Mouse (Mus musculus) urinary bladder, postnatal 36 days (tissue): ENCODE results near the gene CK137956.

ENCODE experiments used
- DNase-seq, 2 experiments: peaks; one replicate each; pipeline ENCODE4 v3.0.0; 2022; ENCODE audit warnings: low spot score in 2 of 2, mixed read lengths in 1 of 2

The CK137956 gene

GRCm38 (mm10) chr4:127970901-127971868 is at the start of gene CK137956:
CK137956 (minus strand) TSS chr4:127970951.
- DNase-seq: no peak

GRCm38 (mm10) chr4:128019465-128019864 is 48.7 kb upstream of the CK137956 start:
- DNase-seq: no peak

GRCm38 (mm10) chr4:128004797-128005452 is 34.2 kb upstream of the CK137956 start:
- no peak for DNase-seq

DNA sequence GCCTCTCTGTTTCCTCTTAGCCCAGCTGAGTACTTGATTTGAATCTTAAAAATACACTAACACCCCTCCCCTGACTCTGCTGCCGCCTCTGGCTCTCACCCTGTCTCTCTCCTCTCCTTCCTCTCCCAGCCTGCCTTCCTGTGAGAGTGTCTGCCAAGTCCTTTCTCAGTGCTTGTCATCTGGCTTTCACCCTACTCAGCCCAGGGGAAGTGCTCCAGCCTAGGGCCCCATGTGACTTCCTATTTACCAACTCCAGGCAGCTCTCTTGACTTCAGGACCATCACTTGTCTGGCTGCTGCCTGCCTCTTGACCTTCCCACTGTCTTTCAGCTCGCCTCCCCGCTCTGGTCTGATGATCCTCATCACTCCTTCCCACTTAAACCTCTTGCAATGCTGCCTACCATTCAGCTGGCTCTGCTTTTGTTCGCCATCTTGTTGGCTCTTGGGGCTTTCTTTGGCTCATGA is 31.9 kb upstream of the CK137956 start:
- DNase-seq: no peak

DNA sequence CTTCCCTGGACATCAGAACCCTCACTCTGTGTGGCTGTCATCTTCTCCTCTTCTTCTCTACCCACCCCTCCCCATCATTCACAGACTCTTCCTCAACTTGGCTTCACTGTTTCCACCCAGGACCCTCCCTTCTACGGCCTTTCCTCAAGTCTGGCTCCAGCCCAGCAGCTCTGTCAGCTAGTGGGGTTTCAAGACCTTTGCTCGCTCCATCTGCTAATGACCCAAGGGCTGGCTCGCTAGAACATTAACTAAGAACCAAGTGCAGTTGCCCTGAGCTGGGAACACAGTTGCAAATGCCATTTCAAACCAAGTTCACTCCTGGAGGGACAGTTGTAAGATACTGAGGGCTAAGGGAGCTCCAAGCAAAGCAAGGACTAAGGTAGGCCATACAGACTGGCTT is 28.5 kb upstream of the CK137956 start:
- DNase-seq: no peak

- no peak for DNase-seq
Measured at GRCm38 (mm10) chr4:127989347-127989995, 18.7 kb upstream of the CK137956 start.

DNA sequence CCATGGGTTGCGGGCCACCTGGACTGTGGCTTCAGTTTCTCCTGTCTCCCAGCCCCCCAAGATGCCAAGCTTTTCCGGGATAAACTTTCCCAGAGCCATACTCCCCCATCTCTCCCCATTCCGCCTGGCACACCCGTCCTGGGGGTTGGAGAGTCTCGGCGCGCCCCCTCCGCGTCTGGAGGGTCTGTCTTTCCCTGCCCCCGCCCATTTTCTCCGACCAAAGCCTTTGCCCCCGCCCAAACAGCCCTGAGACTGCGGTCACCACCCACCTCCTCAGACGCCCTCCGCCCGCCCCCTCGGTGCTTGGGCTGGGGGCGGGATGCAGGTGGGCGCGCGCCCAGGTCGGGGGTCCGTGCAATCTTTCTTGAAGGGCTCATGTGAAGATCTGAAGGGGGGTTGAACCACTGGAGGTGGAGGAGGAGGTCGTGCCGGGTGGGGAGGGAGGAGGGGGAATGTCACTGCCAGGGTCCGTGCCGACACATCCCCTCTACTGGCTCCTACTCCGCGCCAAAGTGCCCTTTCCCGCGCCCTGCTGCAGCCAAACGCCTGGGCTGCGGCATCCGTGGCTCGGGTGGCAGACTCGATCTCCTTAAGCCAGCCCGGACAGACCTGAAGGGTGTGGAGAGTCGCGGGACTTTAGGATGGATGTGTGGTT is 17.9 kb upstream of the CK137956 start:
- no peak for DNase-seq

DNA sequence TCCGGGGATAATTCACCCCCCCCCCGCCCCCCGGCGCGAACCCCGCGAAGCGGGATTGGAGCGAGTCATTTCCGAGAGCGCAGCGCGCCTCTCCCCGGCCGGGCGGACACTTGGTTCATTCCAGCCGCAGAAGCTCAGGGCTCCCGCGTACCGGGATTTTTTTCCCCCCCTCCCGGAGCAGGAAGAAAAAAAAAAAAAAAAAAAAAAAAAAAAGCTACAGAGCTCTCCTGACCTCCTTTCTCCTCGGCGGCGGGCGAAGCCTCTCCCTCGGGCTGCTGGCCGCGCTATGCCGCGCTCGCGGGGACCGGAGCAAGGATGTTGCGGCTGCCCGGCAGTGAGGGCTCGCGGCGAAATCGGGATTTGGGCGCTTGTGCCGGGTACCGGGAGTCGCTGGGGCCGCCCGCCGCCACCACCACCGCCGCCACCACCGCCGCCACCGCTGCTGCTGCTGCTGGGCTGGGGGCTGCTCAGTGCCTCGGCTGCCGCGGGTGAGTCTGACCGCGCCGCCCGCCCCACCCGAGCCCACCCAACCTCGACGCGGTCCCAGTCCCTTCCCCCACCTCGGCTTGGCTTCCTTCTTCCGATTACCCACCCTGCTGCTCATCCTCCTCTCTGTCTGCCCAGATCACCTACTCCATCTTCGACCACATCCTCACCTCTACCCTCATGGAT is 17.2 kb upstream of the CK137956 start, which contains the start of gene Csmd2:
Gene Csmd2, plus strand, starts transcription at position 74 of the 672 bp plus-strand sequence.
- DNase-seq: no peak

GRCm38 (mm10) chr4:127987270-127987669 is 16.5 kb upstream of the CK137956 start:
- no peak for DNase-seq

- DNase-seq: no peak
Measured at GRCm38 (mm10) chr4:127986491-127987075, 15.8 kb upstream of the CK137956 start.

GRCm38 (mm10) chr4:127985874-127986273 is 15.1 kb upstream of the CK137956 start:
- DNase-seq: no peak

DNA sequence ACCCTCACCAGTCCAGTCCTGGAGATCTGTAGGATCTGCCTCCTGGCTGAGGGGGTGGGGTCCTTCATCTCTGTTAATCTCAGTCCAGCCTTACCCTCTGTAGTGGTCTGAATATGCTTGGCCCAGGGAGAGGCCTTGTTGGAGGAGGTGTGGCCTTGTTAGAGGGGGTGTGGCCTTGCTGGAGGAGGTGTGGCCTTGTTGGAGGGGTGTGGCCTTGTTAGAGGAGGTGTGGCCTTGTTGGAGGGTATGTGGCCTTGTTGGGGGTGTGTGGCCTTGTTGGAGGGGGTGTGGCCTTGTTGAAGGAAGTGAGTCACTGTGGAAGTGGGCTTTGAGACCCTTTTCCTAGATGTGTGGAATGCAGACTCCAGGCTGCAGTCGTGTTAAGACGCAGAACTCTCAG is 13.7 kb upstream of the CK137956 start:
- no peak for DNase-seq

DNA sequence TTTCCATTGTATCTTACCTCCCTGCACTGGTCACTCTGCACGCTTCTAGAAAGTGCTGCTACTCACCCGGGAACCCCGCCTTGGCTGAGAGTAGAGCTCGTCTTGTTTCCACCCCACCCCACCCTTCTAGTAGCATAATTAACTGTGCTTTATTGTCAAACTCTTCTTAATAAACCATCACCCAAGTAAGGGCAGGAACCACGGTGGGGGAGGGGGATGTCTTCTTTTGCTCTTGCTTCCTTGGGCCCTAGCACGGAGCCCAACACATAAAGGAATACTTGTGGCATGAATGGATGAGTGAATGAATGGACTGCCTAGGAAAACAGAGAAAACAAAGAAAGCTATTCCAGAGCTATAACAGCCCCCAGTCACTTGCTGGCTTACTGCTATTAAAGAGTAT is 10.4 kb upstream of the CK137956 start:
- DNase-seq: no peak

DNA sequence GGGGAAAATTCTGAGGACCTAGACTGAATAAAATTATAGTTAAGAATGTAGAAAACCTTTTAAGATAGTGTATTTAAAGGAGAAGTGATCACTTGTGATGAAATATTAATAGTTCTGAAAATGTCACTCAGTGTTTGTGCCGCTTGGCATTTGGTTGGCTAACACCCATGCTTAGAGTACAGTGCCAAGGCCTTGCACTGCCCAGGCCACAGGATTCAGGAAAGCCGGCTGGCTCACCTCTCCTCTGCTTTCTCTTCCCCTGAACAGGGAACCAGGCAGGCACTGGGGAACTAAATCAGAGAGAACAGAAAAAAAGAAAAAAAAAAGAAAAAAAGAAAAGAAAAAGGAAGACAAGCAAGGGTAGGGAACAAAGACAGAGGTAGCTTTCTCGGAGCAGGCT is 2.2 kb upstream of the CK137956 start:
- DNase-seq: no peak

- no peak for DNase-seq
Measured at GRCm38 (mm10) chr4:127970018-127970421, 731 bp downstream of the CK137956 start.

- DNase-seq: no peak
Measured at GRCm38 (mm10) chr4:127969101-127969500, 1.6 kb downstream of the CK137956 start.

GRCm38 (mm10) chr4:127953006-127953710 is 17.6 kb downstream of the CK137956 start:
- DNase-seq: no peak

DNA sequence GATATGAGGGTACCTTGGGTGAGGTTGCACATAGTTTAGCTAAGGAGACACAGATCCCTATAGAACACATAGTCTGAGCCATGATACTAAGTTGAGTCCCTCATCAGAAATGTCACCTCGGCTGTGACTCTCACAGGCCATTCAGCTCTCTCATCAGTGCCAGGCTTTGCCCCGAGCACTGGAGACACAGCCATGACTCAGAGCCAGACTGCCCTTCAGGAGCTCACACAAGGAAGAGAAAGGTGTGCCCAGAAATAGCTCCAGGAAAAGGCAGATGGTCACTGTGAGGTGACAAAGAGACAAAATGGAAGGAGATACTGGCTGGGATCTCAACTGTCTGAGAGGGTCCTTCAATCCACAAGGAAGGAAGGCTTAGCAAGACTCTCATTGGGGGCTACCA is 23.1 kb downstream of the CK137956 start:
- no peak for DNase-seq

DNA sequence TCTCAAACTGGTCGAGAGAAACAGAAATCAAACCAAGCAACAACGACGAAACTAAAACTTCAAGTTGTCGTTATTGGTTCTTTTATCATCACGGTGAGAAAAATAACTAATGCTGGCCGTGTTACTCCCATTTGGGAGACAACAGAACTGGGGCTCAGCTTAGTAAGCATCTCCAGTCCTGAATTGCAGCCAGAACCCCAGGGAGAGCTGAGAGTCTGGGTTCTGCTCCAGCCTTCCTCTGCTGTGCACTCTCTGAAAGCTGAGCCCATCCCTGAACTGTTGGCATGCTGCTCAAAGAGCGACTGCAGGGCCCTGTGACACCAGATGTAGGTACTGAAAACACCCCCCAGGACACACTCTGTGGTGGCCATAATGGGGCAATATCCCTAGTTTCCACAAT is 33.3 kb downstream of the CK137956 start:
- no peak for DNase-seq

DNA sequence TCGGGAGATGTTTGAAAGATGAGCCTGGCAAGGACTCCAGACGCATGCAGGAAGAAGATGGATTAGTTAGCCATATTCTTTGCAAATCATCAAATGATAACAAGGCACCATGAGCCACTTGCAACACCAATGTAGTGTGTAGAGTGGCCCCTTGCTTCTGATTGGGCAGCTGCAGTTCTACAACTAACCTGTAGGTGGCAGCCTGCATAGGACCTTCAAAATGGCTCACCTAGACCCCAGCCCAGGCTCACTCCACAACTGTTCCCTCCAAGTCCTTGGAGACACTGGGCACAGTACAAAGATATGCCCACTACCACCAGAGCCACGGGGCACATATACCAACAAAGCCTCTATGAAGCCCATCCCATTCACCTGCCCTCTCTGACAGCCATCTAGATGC is 35.4 kb downstream of the CK137956 start:
- DNase-seq: no peak
